Mouse (Mus musculus): Measurements from ENCODE around the gene Tbcd. TPM values are rescaled to one million over a fixed set of nuclear protein-coding genes. Genes with fewer than 3 reads are reported as not detected.
"Not testable (repeated sequence)": the region's sequence is repeated elsewhere in the genome, so short reads cannot be mapped to it uniquely, and the experiment has no call there.

The Tbcd gene
- total RNA-seq, 2 experiments from 2014 or later = 34.7 to 38.3 TPM

- no peak for DNase-seq
Measured at GRCm38 (mm10) chr11:121655166-121655806, 203.5 kb downstream of the Tbcd start.

- no peak for DNase-seq
Measured at GRCm38 (mm10) chr11:121655807-121656511, 204.2 kb downstream of the Tbcd start.

GRCm38 (mm10) chr11:121658151-121658550, 206.4 kb downstream of the Tbcd start:
- DNase-seq = no peak

- not testable (repeated sequence) for DNase-seq
Measured at GRCm38 (mm10) chr11:121660604-121661003, 208.9 kb downstream of the Tbcd start.

- DNase-seq = no peak
Measured at GRCm38 (mm10) chr11:121661116-121661515, 209.4 kb downstream of the Tbcd start.

Other genes with a start within 250 kb of the Tbcd start
- 10 to 100 TPM; 12.6 to 16.4 TPM for gene Hexdc, start 247.5 kb upstream of the Tbcd start, total RNA-seq (2021)
- gene Ogfod3, start 247.2 kb upstream of the Tbcd start, total RNA-seq (2021) = 10 to 100 TPM; 24.5 to 24.9 TPM
- 10 to 100 TPM; 17.3 to 18.7 TPM for gene Cybc1, start 222.6 kb upstream of the Tbcd start, total RNA-seq (2021)
- 10 to 100 TPM; 29.3 to 43.0 TPM for gene Narf, start 214.7 kb upstream of the Tbcd start, total RNA-seq (2021)
- gene Foxk2, start 192.0 kb upstream of the Tbcd start, total RNA-seq (2021) = 10 to 100 TPM; 32.7 to 33.3 TPM
- 10 to 100 TPM; 53.4 to 66.4 TPM for gene Wdr45b, start 97.5 kb upstream of the Tbcd start, total RNA-seq (2021)
- gene Rab40b, start 63.7 kb upstream of the Tbcd start, total RNA-seq (2021) = 1 to 10 TPM; 6.5 to 6.8 TPM
- gene Fn3krp, start 30.5 kb upstream of the Tbcd start, total RNA-seq (2021) = 10 to 100 TPM; 16.1 to 19.5 TPM
- 10 to 100 TPM in 1 of 2 experiments, 1 to 10 TPM in 1; 7.8 to 12.3 TPM for gene Fn3k, start 17.0 kb upstream of the Tbcd start, total RNA-seq (2021)
- gene Zfp750, start 67.4 kb downstream of the Tbcd start, total RNA-seq (2021) = 1 to 10 TPM in 1 of 2 experiments, under 1 TPM in 1; 0.91 to 2.7 TPM
- gene B3gntl1, start 221.2 kb downstream of the Tbcd start, total RNA-seq (2021) = 1 to 10 TPM; 6.1 to 9.9 TPM
- gene Metrnl, start 249.6 kb downstream of the Tbcd start, total RNA-seq (2021) = 10 to 100 TPM; 15.2 to 34.8 TPM